Mouse (Mus musculus) midbrain, embryonic 16.5 days (tissue): ENCODE measurements at regions not wholly inside any gene's neighbourhood (a gene's known extent, or its start where the extent isn't known, plus 50 kb on each side); places are given as distances from the start of the nearest gene placed in this dataset.

Experiments used
- ATAC-seq: fragments of 200-750 bp; cut with Nextera tagmentation; 2 replicates; pipeline ENCODE4 v1.8.0; 2017; ENCODE audit warnings: moderate TSS enrichment
- H3K27ac ChIP-seq: fragments of 300-500 bp; sonication (generic); 2 replicates; pipeline ENCODE4 v1.5.1; 2014; ENCODE audit warnings: mild to moderate bottlenecking, low read length, mixed read lengths
- H3K27me3 ChIP-seq: fragments of 300-500 bp; sonication (generic); 2 replicates; pipeline ENCODE4 v1.6.1; 2014; ENCODE audit warnings: low read depth, low read length, mixed read lengths; ENCODE audit not compliant: control insufficient read depth, insufficient read depth
- H3K36me3 ChIP-seq: fragments of 300-500 bp; sonication (generic); 2 replicates; pipeline ENCODE4 v1.6.1; 2014; ENCODE audit warnings: mild to moderate bottlenecking, low read length, moderate library complexity, mixed read lengths; ENCODE audit not compliant: control insufficient read depth, insufficient read depth
- H3K4me1 ChIP-seq: fragments of 300-500 bp; sonication (generic); 2 replicates; pipeline ENCODE4 v1.6.1; 2014; ENCODE audit warnings: mild to moderate bottlenecking, low read length, mixed read lengths; ENCODE audit not compliant: control insufficient read depth, insufficient read depth
- H3K4me2 ChIP-seq: fragments of 300-500 bp; sonication (generic); 2 replicates; pipeline ENCODE4 v1.6.1; 2014; ENCODE audit warnings: mild to moderate bottlenecking, low read length, mixed read lengths
- H3K4me3 ChIP-seq: fragments of 300-500 bp; sonication (generic); 2 replicates; pipeline ENCODE4 v1.5.1; 2014; ENCODE audit warnings: low read depth, mild to moderate bottlenecking, low read length, moderate library complexity, mixed read lengths
- H3K9ac ChIP-seq: fragments of 300-500 bp; sonication (generic); 2 replicates; pipeline ENCODE4 v1.6.1; 2014; ENCODE audit warnings: low read depth, low read length, mixed read lengths
- H3K9me3 ChIP-seq: fragments of 300-500 bp; sonication (generic); replicated peaks from 2 replicates; pipeline ENCODE4 v1.6.1; 2014; ENCODE audit warnings: mild to moderate bottlenecking, low read length, mixed read lengths; ENCODE audit not compliant: control insufficient read depth, poor library complexity, severe bottlenecking
- WGBS: fragments of 180-500 bp; shearing (Covaris S2); extraction: QIAGEN DNeasy Blood & Tissue Kit; methylation state at CpG from one replicate; pipeline ENCODE4 v1.1.7; 2014; 5-methylcytosine and 5-hydroxymethylcytosine counted together

GRCm38 (mm10) chr5:54200032-54200431 lies 201.7 kb downstream of the Stim2 start:
- Histone ChIP-seq H3K4me1 (peaks cover 12% of the 10 kb centered on the region), H3K36me3 (no peaks in the 10 kb centered on the region), H3K9me3 (no peaks in the 10 kb centered on the region), H3K9ac (no peak overlapping the region), H3K4me2 (no peak overlapping the region), H3K27ac (no peak overlapping the region), H3K4me3 (no peak overlapping the region), H3K27me3 (no peaks in the 10 kb centered on the region)
- 58% methylated on average over 3 of the region's 3 CpGs for WGBS
- no peak for ATAC-seq

GRCm38 (mm10) chr5:54200587-54200986 lies 202.3 kb downstream of the Stim2 start:
- H3K27me3 ChIP-seq = no peaks in the 10 kb centered on the region
- ATAC-seq = no peak
- H3K9ac ChIP-seq = no peak overlapping the region
- no peaks in the 10 kb centered on the region for H3K36me3 ChIP-seq
- H3K27ac ChIP-seq = no peak overlapping the region
- H3K9me3 ChIP-seq = no peaks in the 10 kb centered on the region
- H3K4me3 ChIP-seq = no peak overlapping the region
- H3K4me1 ChIP-seq = peaks cover 12% of the 10 kb centered on the region
- H3K4me2 ChIP-seq = no peak overlapping the region
- WGBS = 78% methylated on average over 5 of the region's 5 CpGs

GRCm38 (mm10) chr5:54211457-54211856 lies 213.2 kb downstream of the Stim2 start:
- ATAC-seq = no peak

DNA sequence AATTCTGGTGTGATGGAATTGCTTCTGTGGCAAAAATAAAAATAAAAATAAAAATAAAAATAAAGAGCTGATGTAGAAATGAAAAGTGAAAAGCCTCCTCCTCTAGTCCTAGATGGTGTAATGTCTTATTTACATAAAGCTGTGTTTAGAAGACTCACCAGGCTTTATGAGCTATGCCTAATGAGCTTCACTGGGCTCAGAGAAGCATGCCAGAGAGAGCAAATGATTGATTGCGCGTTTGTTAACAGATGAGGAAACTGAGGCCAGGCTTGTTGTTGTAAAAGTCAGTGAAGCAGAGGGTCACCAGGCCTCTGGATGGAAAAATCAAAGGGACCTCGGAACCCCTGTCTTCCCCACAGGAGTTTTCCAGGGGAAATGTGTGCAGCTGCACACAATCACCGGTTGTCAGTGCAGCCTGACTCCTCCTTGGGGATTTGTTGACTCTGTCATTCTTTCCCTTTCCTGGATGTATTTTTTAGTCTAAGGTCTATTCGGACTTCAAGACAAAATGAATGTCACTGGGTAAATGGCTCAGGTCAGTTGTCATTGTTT lies 213.8 kb downstream of the Stim2 start:
- ATAC-seq = no peak
- no peak overlapping the region for H3K4me2 ChIP-seq
- peaks cover 2% of the 10 kb centered on the region; the same call in 1 of the 2 replicates for H3K4me1 ChIP-seq
- H3K4me3 ChIP-seq = no peak overlapping the region
- no peaks in the 10 kb centered on the region for H3K9me3 ChIP-seq
- no peak overlapping the region for H3K9ac ChIP-seq
- no peak overlapping the region for H3K27ac ChIP-seq
- H3K27me3 ChIP-seq = no peaks in the 10 kb centered on the region
- 64% methylated on average over 5 of the region's 5 CpGs for WGBS
- H3K36me3 ChIP-seq = no peaks in the 10 kb centered on the region

More at GRCm38 (mm10) chr5:54211457-54211856, 213.2 kb downstream of the Stim2 start:
- Histone ChIP-seq H3K4me3 (no peak overlapping the region), H3K4me2 (no peak overlapping the region), H3K4me1 (peaks cover 2% of the 10 kb centered on the region; the same call in 1 of the 2 replicates), H3K27me3 (no peaks in the 10 kb centered on the region), H3K9me3 (no peaks in the 10 kb centered on the region), H3K36me3 (no peaks in the 10 kb centered on the region), H3K9ac (no peak overlapping the region), H3K27ac (no peak overlapping the region)

GRCm38 (mm10) chr5:54225031-54225430 lies 226.7 kb downstream of the Stim2 start:
- Histone ChIP-seq H3K27ac (no peak overlapping the region), H3K4me2 (no peak overlapping the region), H3K36me3 (no peaks in the 10 kb centered on the region), H3K4me3 (no peak overlapping the region), H3K4me1 (no peaks in the 10 kb centered on the region), H3K9me3 (no peaks in the 10 kb centered on the region), H3K9ac (no peak overlapping the region), H3K27me3 (no peaks in the 10 kb centered on the region)
- ATAC-seq = no peak

DNA sequence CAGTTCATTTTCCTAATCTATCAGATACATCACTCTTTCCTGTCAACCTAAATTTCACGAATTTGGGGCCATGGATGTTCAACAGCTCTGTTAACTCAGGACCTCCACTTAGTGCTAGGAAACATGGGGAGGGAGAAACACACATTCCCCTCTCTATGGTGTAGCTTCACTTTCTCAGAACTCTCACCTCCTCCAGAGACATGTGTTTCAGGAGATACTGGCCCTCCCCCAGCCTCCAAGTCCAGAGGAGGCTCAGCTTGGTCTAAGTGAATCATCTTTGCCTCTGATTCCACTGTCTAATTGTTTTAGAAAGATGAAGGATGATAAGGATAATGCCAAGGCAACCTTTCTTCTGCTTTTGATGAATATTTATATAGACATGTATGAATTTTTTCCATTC lies 236.3 kb downstream of the Stim2 start:
- Histone ChIP-seq H3K4me3 (no peak overlapping the region), H3K27me3 (no peaks in the 10 kb centered on the region), H3K4me2 (no peak overlapping the region), H3K9me3 (no peaks in the 10 kb centered on the region), H3K27ac (no peak overlapping the region), H3K4me1 (no peaks in the 10 kb centered on the region), H3K36me3 (no peaks in the 10 kb centered on the region), H3K9ac (no peak overlapping the region)
- ATAC-seq = no peak
- WGBS = 81% methylated on average over 1 of the region's 1 CpGs

DNA sequence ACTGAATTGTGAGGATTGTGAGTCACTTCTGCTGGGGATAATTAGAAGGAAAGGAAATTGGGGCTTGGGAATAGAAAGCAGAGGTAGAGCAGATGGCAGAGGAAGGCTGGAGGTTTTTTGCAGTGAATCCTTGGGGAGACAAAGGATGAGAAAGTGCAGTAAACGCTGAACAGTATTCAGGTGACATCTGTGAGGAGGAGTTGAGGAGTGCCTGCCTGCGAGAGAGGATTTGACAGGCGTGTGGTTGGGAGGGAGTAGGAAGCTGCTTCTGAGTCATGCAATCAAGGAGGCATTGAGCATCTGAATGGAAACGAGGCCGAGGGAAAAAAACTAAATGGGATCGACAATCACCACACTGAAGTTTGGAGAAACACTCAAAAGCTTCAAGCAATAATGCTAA lies 236.9 kb downstream of the Stim2 start:
- no peak for ATAC-seq

DNA sequence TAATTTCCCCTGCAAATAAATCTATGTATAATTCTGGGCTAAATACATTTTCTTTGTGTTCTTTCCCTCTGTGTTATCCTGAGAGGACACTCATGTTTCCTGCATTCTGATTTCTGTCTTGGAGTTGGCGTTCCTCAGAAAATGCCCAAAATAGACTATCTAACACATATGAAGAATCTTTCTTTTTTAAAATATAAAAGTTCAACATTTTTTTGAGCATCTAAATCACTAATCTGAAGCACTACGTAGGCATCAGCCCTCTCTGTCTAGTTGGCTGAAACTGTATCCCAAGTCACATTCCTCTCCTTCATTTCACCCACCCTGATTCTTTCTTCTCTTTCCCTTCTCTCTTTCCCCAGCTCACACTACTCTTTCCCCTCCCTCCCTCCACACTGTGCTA lies 238.9 kb downstream of the Stim2 start:
- no peak overlapping the region for H3K9ac ChIP-seq
- no peaks in the 10 kb centered on the region for H3K36me3 ChIP-seq
- 92% methylated on average over 2 of the region's 2 CpGs for WGBS
- ATAC-seq = no peak
- no peak overlapping the region for H3K4me3 ChIP-seq
- no peaks in the 10 kb centered on the region for H3K27me3 ChIP-seq
- no peak overlapping the region for H3K27ac ChIP-seq
- H3K9me3 ChIP-seq = no peaks in the 10 kb centered on the region
- H3K4me1 ChIP-seq = peaks cover 2% of the 10 kb centered on the region; the same call in 1 of the 2 replicates
- no peak overlapping the region for H3K4me2 ChIP-seq

More for the DNA sequence above, 236.9 kb downstream of the Stim2 start:
- H3K4me1 ChIP-seq = no peaks in the 10 kb centered on the region
- no peak overlapping the region for H3K27ac ChIP-seq
- H3K9me3 ChIP-seq = no peaks in the 10 kb centered on the region
- no peak overlapping the region for H3K4me3 ChIP-seq
- no peaks in the 10 kb centered on the region for H3K36me3 ChIP-seq
- no peak overlapping the region for H3K4me2 ChIP-seq
- no peaks in the 10 kb centered on the region for H3K27me3 ChIP-seq
- no peak overlapping the region for H3K9ac ChIP-seq
- WGBS = 51% methylated on average over 6 of the region's 6 CpGs

DNA sequence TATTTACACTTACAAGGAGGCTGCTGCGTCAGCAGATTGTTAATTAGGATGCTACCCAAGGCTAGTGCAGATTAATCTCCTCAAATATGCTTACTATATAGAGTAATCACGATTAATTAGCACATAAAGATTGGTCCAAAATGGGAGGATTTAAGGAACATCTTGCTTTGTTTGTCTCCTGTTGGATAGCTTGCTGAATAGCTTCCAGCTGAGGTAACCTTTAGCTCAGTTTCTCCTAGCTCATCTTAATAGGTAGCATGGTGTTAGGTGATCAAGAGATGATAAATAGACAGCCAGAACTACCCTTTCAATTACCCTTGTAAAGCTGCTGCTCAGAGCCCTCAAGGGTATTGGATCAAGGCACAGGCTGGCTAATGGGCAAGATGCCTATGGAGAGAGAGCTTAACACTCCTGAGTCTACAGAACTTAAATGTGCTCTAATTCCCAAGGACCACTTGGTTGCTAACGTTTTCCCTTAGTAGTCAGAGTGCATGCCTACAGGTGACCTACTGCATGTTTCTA lies 240.4 kb downstream of the Stim2 start:
- no peaks in the 10 kb centered on the region for H3K36me3 ChIP-seq
- H3K9me3 ChIP-seq = no peaks in the 10 kb centered on the region
- H3K4me3 ChIP-seq = no peak overlapping the region
- 66% methylated on average over 3 of the region's 3 CpGs for WGBS
- no peak overlapping the region for H3K9ac ChIP-seq
- ATAC-seq = no peak
- H3K27ac ChIP-seq = no peak overlapping the region
- no peak overlapping the region for H3K4me2 ChIP-seq
- no peaks in the 10 kb centered on the region for H3K27me3 ChIP-seq
- H3K4me1 ChIP-seq = peaks cover 2% of the 10 kb centered on the region; the same call in 1 of the 2 replicates
